Mouse (Mus musculus): Measurements from ENCODE around the gene Rufy1. TPM values are rescaled to one million over a fixed set of nuclear protein-coding genes. Genes with fewer than 3 reads are reported as not detected.

Gene Rufy1
- polyA plus RNA-seq, 1 experiment from 2014 or later, result 19.5 TPM

- Histone ChIP-seq H3K9me3 (replicated peaks; ENCODE audit: control insufficient read depth, low read length) (no peaks in the 10 kb centered on the region), H3K27me3 (ENCODE audit: control insufficient read depth, insufficient read depth, low read length) (no peaks in the 10 kb centered on the region), H3K27ac (ENCODE audit: low read depth, low read length) (no peak overlapping the region), H3K36me3 (ENCODE audit: control insufficient read depth, insufficient read depth, low read length) (peaks cover 7% of the 10 kb centered on the region; the same call in 1 of the 2 replicates), H3K9ac (ENCODE audit: low read depth, low read length) (no peak overlapping the region), H3K4me2 (no peak overlapping the region), H3K4me1 (ENCODE audit: control insufficient read depth, insufficient read depth, low read length) (no peaks in the 10 kb centered on the region), H3K4me3 (ENCODE audit: low read depth, low read length) (no peak overlapping the region)
- ATAC-seq (replicated peaks; ENCODE audit: insufficient number of reproducible peaks, low FRiP score, low TSS enrichment), result no peak
- WGBS (ENCODE audit: insufficient replicate concordance), result 86% methylated on average over 6 of the region's 6 CpGs
Measured at GRCm38 (mm10) chr11:50415563-50416241, 15.2 kb downstream of the Rufy1 start.

DNA sequence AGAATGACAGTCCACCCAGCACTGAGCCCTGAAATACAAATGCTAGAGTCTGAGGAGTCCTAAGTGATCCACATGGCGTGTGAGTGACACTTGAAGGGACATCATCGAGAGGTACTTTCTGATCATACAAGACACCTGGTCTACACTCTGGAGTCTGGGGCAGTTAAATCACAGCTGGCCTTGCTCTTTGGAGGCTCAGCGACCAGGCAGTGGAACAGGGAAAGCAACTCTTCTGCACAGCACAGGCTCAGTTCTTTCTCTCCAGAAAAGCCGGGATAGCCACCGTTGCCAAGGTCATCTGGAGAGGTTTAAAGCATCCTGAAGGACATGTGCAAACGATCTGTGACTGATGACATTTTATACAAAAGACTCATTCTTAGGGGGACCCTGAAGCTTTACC lies 23.7 kb downstream of the Rufy1 start:
- no peak overlapping the region for H3K4me2 ChIP-seq
- no peak overlapping the region for H3K27ac ChIP-seq (ENCODE audit: low read depth, low read length)
- 0 out of 2 replicates have a peak, but pooled peaks cover 4% of the 10 kb centered on the region for H3K4me1 ChIP-seq (ENCODE audit: control insufficient read depth, insufficient read depth, low read length)
- H3K9me3 ChIP-seq (replicated peaks; ENCODE audit: control insufficient read depth, low read length), result no peaks in the 10 kb centered on the region
- H3K9ac ChIP-seq (ENCODE audit: low read depth, low read length), result no peak overlapping the region
- ATAC-seq (replicated peaks; ENCODE audit: insufficient number of reproducible peaks, low FRiP score, low TSS enrichment), result no peak
- no peak overlapping the region for H3K4me3 ChIP-seq (ENCODE audit: low read depth, low read length)
- 65% methylated on average over 6 of the region's 6 CpGs for WGBS (ENCODE audit: insufficient replicate concordance)
- H3K36me3 ChIP-seq (ENCODE audit: control insufficient read depth, insufficient read depth, low read length), result 0 out of 2 replicates have a peak, but pooled peaks cover 4% of the 10 kb centered on the region
- no peaks in the 10 kb centered on the region for H3K27me3 ChIP-seq (ENCODE audit: control insufficient read depth, insufficient read depth, low read length)

DNA sequence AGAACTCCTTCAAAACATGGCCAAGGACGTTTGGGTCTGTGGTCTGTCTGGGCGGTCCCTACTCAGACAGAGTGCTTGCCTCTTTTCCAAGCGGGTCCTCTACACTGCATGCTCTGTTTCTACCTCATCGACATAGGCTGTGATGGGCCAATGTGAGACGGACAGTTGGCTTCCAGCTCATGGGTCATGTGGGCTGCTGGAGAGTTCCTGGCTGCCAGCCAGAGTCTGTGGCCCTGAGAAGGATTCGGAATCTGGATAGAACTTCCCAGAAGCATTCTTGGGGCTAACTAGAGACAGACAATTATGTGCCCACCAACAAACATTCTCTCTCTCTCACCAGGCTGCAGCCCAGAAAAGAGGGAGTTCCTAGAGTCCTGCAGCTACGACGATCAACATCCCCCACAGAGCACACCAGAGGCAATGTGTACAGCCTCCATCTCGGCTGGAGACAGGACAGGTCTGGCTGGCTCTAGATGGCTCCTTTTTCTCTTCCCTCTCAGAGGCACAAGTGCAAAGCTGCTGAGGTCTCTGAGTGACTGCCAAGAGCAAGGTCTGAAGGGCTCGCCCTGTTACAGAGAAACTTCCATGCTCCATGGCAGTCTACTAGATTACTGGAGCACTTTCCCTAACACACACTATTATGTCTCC lies 27.4 kb downstream of the Rufy1 start:
- H3K4me2 ChIP-seq, result no peak overlapping the region
- peaks cover 8% of the 10 kb centered on the region; the same call in 1 of the 2 replicates for H3K36me3 ChIP-seq (ENCODE audit: control insufficient read depth, insufficient read depth, low read length)
- no peaks in the 10 kb centered on the region for H3K27me3 ChIP-seq (ENCODE audit: control insufficient read depth, insufficient read depth, low read length)
- H3K4me3 ChIP-seq (ENCODE audit: low read depth, low read length), result no peak overlapping the region
- H3K9me3 ChIP-seq (replicated peaks; ENCODE audit: control insufficient read depth, low read length), result no peaks in the 10 kb centered on the region
- WGBS (ENCODE audit: insufficient replicate concordance), result 58% methylated on average over 10 of the region's 10 CpGs
- ATAC-seq (replicated peaks; ENCODE audit: insufficient number of reproducible peaks, low FRiP score, low TSS enrichment), result peak; percentile 72; the same call in 1 of the 2 replicates
- 0 out of 2 replicates have a peak overlapping the region, but pooled peaks have one; percentile 57 for H3K27ac ChIP-seq (ENCODE audit: low read depth, low read length)
- no peak overlapping the region for H3K9ac ChIP-seq (ENCODE audit: low read depth, low read length)
- 0 out of 2 replicates have a peak, but pooled peaks cover 4% of the 10 kb centered on the region for H3K4me1 ChIP-seq (ENCODE audit: control insufficient read depth, insufficient read depth, low read length)

GRCm38 (mm10) chr11:50402481-50402880 lies 28.4 kb downstream of the Rufy1 start:
- H3K4me1 ChIP-seq (ENCODE audit: control insufficient read depth, insufficient read depth, low read length), result 0 out of 2 replicates have a peak, but pooled peaks cover 4% of the 10 kb centered on the region
- no peak overlapping the region for H3K4me3 ChIP-seq (ENCODE audit: low read depth, low read length)
- no peak overlapping the region for H3K9ac ChIP-seq (ENCODE audit: low read depth, low read length)
- no peaks in the 10 kb centered on the region for H3K9me3 ChIP-seq (replicated peaks; ENCODE audit: control insufficient read depth, low read length)
- H3K27me3 ChIP-seq (ENCODE audit: control insufficient read depth, insufficient read depth, low read length), result no peaks in the 10 kb centered on the region
- ATAC-seq (replicated peaks; ENCODE audit: insufficient number of reproducible peaks, low FRiP score, low TSS enrichment), result no peak
- H3K4me2 ChIP-seq, result no peak overlapping the region
- no peak overlapping the region for H3K27ac ChIP-seq (ENCODE audit: low read depth, low read length)
- peaks cover 8% of the 10 kb centered on the region; the same call in 1 of the 2 replicates for H3K36me3 ChIP-seq (ENCODE audit: control insufficient read depth, insufficient read depth, low read length)
- WGBS (ENCODE audit: insufficient replicate concordance), result 96% methylated on average over 3 of the region's 3 CpGs

GRCm38 (mm10) chr11:50398803-50399202 lies 32.1 kb downstream of the Rufy1 start:
- no peak overlapping the region for H3K9ac ChIP-seq (ENCODE audit: low read depth, low read length)
- H3K27ac ChIP-seq (ENCODE audit: low read depth, low read length), result no peak overlapping the region
- no peak overlapping the region for H3K4me2 ChIP-seq
- no peaks in the 10 kb centered on the region for H3K9me3 ChIP-seq (replicated peaks; ENCODE audit: control insufficient read depth, low read length)
- no peaks in the 10 kb centered on the region for H3K27me3 ChIP-seq (ENCODE audit: control insufficient read depth, insufficient read depth, low read length)
- peaks cover 12% of the 10 kb centered on the region for H3K36me3 ChIP-seq (ENCODE audit: control insufficient read depth, insufficient read depth, low read length)
- WGBS (ENCODE audit: insufficient replicate concordance), result 80% methylated on average over 13 of the region's 13 CpGs
- H3K4me3 ChIP-seq (ENCODE audit: low read depth, low read length), result no peak overlapping the region
- ATAC-seq (replicated peaks; ENCODE audit: insufficient number of reproducible peaks, low FRiP score, low TSS enrichment), result no peak
- H3K4me1 ChIP-seq (ENCODE audit: control insufficient read depth, insufficient read depth, low read length), result 0 out of 2 replicates have a peak, but pooled peaks cover 4% of the 10 kb centered on the region

DNA sequence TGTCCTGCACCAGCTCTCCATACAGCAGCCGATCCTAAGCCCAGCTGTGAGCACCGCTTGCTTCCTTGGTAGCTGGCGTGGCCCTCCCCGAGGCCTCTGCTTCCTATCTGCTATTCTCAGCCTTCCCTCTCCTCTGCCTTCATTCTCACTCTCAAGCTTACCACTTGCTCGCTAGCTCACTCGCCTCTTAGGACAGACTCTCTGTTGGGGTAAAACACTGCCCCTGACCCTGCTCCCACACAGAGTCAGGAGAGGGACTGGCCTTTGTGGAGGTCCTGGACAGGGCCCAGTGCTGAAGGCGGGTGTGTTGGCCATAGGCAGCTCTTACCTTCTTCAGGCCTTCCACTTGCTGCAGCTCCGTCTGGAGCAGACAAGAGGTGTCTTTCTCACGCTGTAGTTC lies 33.6 kb downstream of the Rufy1 start:
- peaks cover 12% of the 10 kb centered on the region for H3K36me3 ChIP-seq (ENCODE audit: control insufficient read depth, insufficient read depth, low read length)

DNA sequence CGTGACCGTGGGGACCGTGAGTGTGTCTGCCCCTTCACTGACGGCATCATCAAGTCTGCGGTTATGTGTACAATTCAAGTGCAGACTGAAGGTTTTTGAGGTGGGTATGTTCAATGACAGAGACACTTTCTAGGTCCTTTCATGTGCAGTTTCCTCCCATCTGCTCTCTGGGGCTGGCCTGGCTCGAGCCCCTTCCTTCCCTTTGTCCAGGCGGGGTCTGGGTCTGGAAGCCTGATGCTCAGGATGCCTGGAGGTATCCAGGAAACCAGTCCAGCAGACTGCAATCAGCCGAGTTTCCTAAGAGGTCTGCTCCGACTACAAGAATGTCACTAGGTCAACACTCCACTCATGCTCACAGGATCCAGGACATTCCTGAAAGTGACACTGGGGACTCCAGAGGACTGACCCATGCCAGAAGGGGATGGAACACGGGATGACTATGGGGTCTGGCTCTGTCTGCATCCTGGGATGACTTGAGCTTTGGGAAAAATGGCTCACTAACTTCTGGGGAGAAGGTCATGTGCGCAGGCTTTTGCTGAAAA lies 34.1 kb downstream of the Rufy1 start:
- Histone ChIP-seq H3K36me3 (ENCODE audit: control insufficient read depth, insufficient read depth, low read length) (peaks cover 12% of the 10 kb centered on the region), H3K4me3 (ENCODE audit: low read depth, low read length) (no peak overlapping the region), H3K4me1 (ENCODE audit: control insufficient read depth, insufficient read depth, low read length) (peaks cover 3% of the 10 kb centered on the region; the same call in 1 of the 2 replicates), H3K9me3 (replicated peaks; ENCODE audit: control insufficient read depth, low read length) (no peaks in the 10 kb centered on the region), H3K4me2 (no peak overlapping the region), H3K27ac (ENCODE audit: low read depth, low read length) (no peak overlapping the region), H3K9ac (ENCODE audit: low read depth, low read length) (no peak overlapping the region), H3K27me3 (ENCODE audit: control insufficient read depth, insufficient read depth, low read length) (no peaks in the 10 kb centered on the region)
- WGBS (ENCODE audit: insufficient replicate concordance), result 74% methylated on average over 11 of the region's 11 CpGs
- ATAC-seq (replicated peaks; ENCODE audit: insufficient number of reproducible peaks, low FRiP score, low TSS enrichment), result no peak

More for the DNA sequence above, 33.6 kb downstream of the Rufy1 start:
- no peaks in the 10 kb centered on the region for H3K4me1 ChIP-seq (ENCODE audit: control insufficient read depth, insufficient read depth, low read length)
- ATAC-seq (replicated peaks; ENCODE audit: insufficient number of reproducible peaks, low FRiP score, low TSS enrichment), result no peak
- H3K27ac ChIP-seq (ENCODE audit: low read depth, low read length), result no peak overlapping the region
- H3K27me3 ChIP-seq (ENCODE audit: control insufficient read depth, insufficient read depth, low read length), result no peaks in the 10 kb centered on the region
- H3K9me3 ChIP-seq (replicated peaks; ENCODE audit: control insufficient read depth, low read length), result no peaks in the 10 kb centered on the region
- H3K4me2 ChIP-seq, result no peak overlapping the region
- H3K9ac ChIP-seq (ENCODE audit: low read depth, low read length), result no peak overlapping the region
- no peak overlapping the region for H3K4me3 ChIP-seq (ENCODE audit: low read depth, low read length)
- 72% methylated on average over 9 of the region's 9 CpGs for WGBS (ENCODE audit: insufficient replicate concordance)

GRCm38 (mm10) chr11:50394731-50395130 lies 36.2 kb downstream of the Rufy1 start:
- Histone ChIP-seq H3K27me3 (ENCODE audit: control insufficient read depth, insufficient read depth, low read length) (no peaks in the 10 kb centered on the region), H3K9ac (ENCODE audit: low read depth, low read length) (no peak overlapping the region), H3K9me3 (replicated peaks; ENCODE audit: control insufficient read depth, low read length) (no peaks in the 10 kb centered on the region), H3K4me3 (ENCODE audit: low read depth, low read length) (no peak overlapping the region), H3K4me2 (no peak overlapping the region), H3K36me3 (ENCODE audit: control insufficient read depth, insufficient read depth, low read length) (peaks cover 5% of the 10 kb centered on the region; the same call in 1 of the 2 replicates), H3K27ac (ENCODE audit: low read depth, low read length) (no peak overlapping the region), H3K4me1 (ENCODE audit: control insufficient read depth, insufficient read depth, low read length) (peaks cover 10% of the 10 kb centered on the region; the same call in 1 of the 2 replicates)
- 84% methylated on average over 7 of the region's 7 CpGs for WGBS (ENCODE audit: insufficient replicate concordance)
- ATAC-seq (replicated peaks; ENCODE audit: insufficient number of reproducible peaks, low FRiP score, low TSS enrichment), result no peak

Measured in heart, embryonic 11.5 days (tissue).